In genomic region chr11:105028744-105029348, GRCm38 (mm10) we compare ENCODE assay signal across 13 mouse cellular contexts. TPM values are rescaled to one million over a fixed set of nuclear protein-coding genes. Genes with fewer than 3 reads are reported as not detected.
DNase-seq lines count a peak whose midpoint lies in the region; ATAC-seq lines count a peak whose summit lies in the region.
"Had no signal": no experiment of that assay in that cellular context is flagged by ENCODE, and none has a peak within 500 bp of the region (broad histone marks: within the 10 kb centered on the region; RNA-seq: fewer than 3 reads in every experiment).

No protein-coding gene starts in this region.

- H3K4me2 ChIP-seq in kidney, embryonic 15.5 days = no peak overlapping the region
- no peak overlapping the region for H3K4me2 ChIP-seq in intestine, embryonic 15.5 days (replicated peaks)
- H3K4me2 ChIP-seq in stomach, embryonic 15.5 days = no peak overlapping the region
- H3K4me2 ChIP-seq: forebrain, embryonic 13.5 days had no signal

- H3K9me3 ChIP-seq in kidney, embryonic 15.5 days (replicated peaks) = no peaks in the 10 kb centered on the region
- H3K9me3 ChIP-seq in intestine, embryonic 15.5 days = no peaks in the 10 kb centered on the region
- H3K9me3 ChIP-seq in stomach, embryonic 15.5 days = no peaks in the 10 kb centered on the region
- H3K9me3 ChIP-seq: forebrain, embryonic 13.5 days had no signal

- peak; percentile 49; the same call in 1 of the 2 replicates for ATAC-seq in kidney, embryonic 15.5 days (replicated peaks; ENCODE audit: low FRiP score)
- ATAC-seq in intestine, embryonic 15.5 days = peak; percentile 89
- ATAC-seq in stomach, embryonic 15.5 days (ENCODE audit: insufficient read depth, low FRiP score, low read depth) = peak; percentile 94
- ATAC-seq: forebrain, embryonic 13.5 days had no signal

- DNase-seq in kidney, postnatal 36 days = no peak
- DNase-seq in Muller cell, postnatal 12 days (ENCODE audit: inconsistent ontology term) = peak; percentile 7
- no peak for DNase-seq in spleen, adult 12 weeks (ENCODE audit: low spot score)
- DNase-seq in embryo, embryonic 11 days = no peak
- DNase-seq: cerebellum, postnatal 10 days; right cerebral cortex, adult 18-20 months; thymus, postnatal 14 days had no signal

- H3K9ac ChIP-seq in kidney, embryonic 15.5 days = no peak overlapping the region
- no peak overlapping the region for H3K9ac ChIP-seq in intestine, embryonic 15.5 days
- H3K9ac ChIP-seq in stomach, embryonic 15.5 days = no peak overlapping the region
- H3K9ac ChIP-seq: forebrain, embryonic 13.5 days had no signal

- no peaks in the 10 kb centered on the region for H3K27me3 ChIP-seq in kidney, embryonic 15.5 days
- no peaks in the 10 kb centered on the region for H3K27me3 ChIP-seq in intestine, embryonic 15.5 days (replicated peaks)
- no peaks in the 10 kb centered on the region for H3K27me3 ChIP-seq in stomach, embryonic 15.5 days (replicated peaks)
- H3K27me3 ChIP-seq: forebrain, embryonic 13.5 days had no signal

- no peak overlapping the region for H3K4me3 ChIP-seq in kidney, embryonic 15.5 days (replicated peaks)
- H3K4me3 ChIP-seq in intestine, embryonic 15.5 days (replicated peaks) = no peak overlapping the region
- no peak overlapping the region for H3K4me3 ChIP-seq in stomach, embryonic 15.5 days (replicated peaks)
- H3K4me3 ChIP-seq: forebrain, embryonic 13.5 days; layer of hippocampus, adult 2 months had no signal

- no peaks in the 10 kb centered on the region for H3K36me3 ChIP-seq in kidney, embryonic 15.5 days
- no peaks in the 10 kb centered on the region for H3K36me3 ChIP-seq in intestine, embryonic 15.5 days
- H3K36me3 ChIP-seq in stomach, embryonic 15.5 days = no peaks in the 10 kb centered on the region

- no peaks in the 10 kb centered on the region for H3K4me1 ChIP-seq in kidney, embryonic 15.5 days
- no peaks in the 10 kb centered on the region; the same call in 1 of the 2 replicates for H3K4me1 ChIP-seq in intestine, embryonic 15.5 days (replicated peaks)
- H3K4me1 ChIP-seq in stomach, embryonic 15.5 days = no peaks in the 10 kb centered on the region
- H3K4me1 ChIP-seq: forebrain, embryonic 13.5 days had no signal

- H3K27ac ChIP-seq in kidney, embryonic 15.5 days = no peak overlapping the region
- no peak overlapping the region for H3K27ac ChIP-seq in intestine, embryonic 15.5 days
- H3K27ac ChIP-seq in stomach, embryonic 15.5 days = no peak overlapping the region
- H3K27ac ChIP-seq: forebrain, embryonic 13.5 days; layer of hippocampus, adult 2 months had no signal

- 36% methylated on average over 6 of the region's 6 CpGs for WGBS in kidney, embryonic 15.5 days
- WGBS in intestine, embryonic 15.5 days = 29% methylated on average over 6 of the region's 6 CpGs
- WGBS in stomach, embryonic 15.5 days = 32% methylated on average over 6 of the region's 6 CpGs

RNA-seq across cellular contexts. Expression of gene Efcab3, which starts 34.5 kb away (rescaled TPM):
- polyA plus RNA-seq in kidney, embryonic 15.5 days (2015; fragmentation: Nextera tagmentation; extraction: Ambion mirVana) = 0.29 and 0.44 TPM in 2 replicates
- polyA plus RNA-seq in intestine, embryonic 15.5 days (2015; fragmentation: Nextera tagmentation; extraction: Ambion mirVana) = 0.28 and 0.64 TPM in 2 replicates
- polyA plus RNA-seq in stomach, embryonic 15.5 days (2015; fragmentation: Nextera tagmentation; extraction: Ambion mirVana) = 0.58 TPM in 1 of 2 replicates, not detected in the other
- polyA plus RNA-seq: forebrain, embryonic 13.5 days; liver, adult 2 months had no signal
